Mouse (Mus musculus) heart, embryonic 16.5 days (tissue): ENCODE measurements around the gene Slc23a2. TPM values are rescaled to one million over a fixed set of nuclear protein-coding genes. Genes with fewer than 3 reads are reported as not detected.

ENCODE experiments used
- ATAC-seq: fragments of 200-750 bp; cut with Nextera tagmentation; replicated peaks from 2 replicates; pipeline ENCODE4 v1.8.0; 2017; ENCODE audit warnings: moderate number of reproducible peaks; ENCODE audit not compliant: insufficient read depth, low FRiP score; ENCODE audit errors: extremely low read depth
- H3K27ac ChIP-seq: fragments of 300-500 bp; sonication (generic); 2 replicates; pipeline ENCODE4 v1.5.1; 2014; ENCODE audit warnings: mild to moderate bottlenecking, low read length, control low read depth, moderate library complexity
- H3K27me3 ChIP-seq: fragments of 300-500 bp; sonication (generic); 2 replicates; pipeline ENCODE4 v1.6.1; 2014; ENCODE audit warnings: low read length, mixed read lengths; ENCODE audit not compliant: control insufficient read depth, insufficient read depth
- H3K36me3 ChIP-seq: fragments of 300-500 bp; sonication (generic); 2 replicates; pipeline ENCODE4 v1.6.1; 2014; ENCODE audit not compliant: control insufficient read depth, insufficient read depth
- H3K4me1 ChIP-seq: fragments of 300-500 bp; sonication (generic); 2 replicates; pipeline ENCODE4 v1.6.1; 2014; ENCODE audit warnings: low read length, mixed read lengths; ENCODE audit not compliant: control insufficient read depth, insufficient read depth
- H3K4me2 ChIP-seq: fragments of 300-500 bp; sonication (generic); 2 replicates; pipeline ENCODE4 v1.6.1; 2014; ENCODE audit warnings: low read depth, mild to moderate bottlenecking, control low read depth, low read length
- H3K4me3 ChIP-seq: fragments of 300-500 bp; sonication (generic); 2 replicates; pipeline ENCODE4 v1.5.1; 2014; ENCODE audit warnings: mild to moderate bottlenecking, control low read depth, low read length
- H3K9ac ChIP-seq: fragments of 300-500 bp; sonication (generic); 2 replicates; pipeline ENCODE4 v1.6.1; 2014; ENCODE audit warnings: low read length, control low read depth
- H3K9me3 ChIP-seq: fragments of 300-500 bp; sonication (generic); replicated peaks from 2 replicates; pipeline ENCODE4 v1.6.1; 2016; ENCODE audit warnings: low read length; ENCODE audit not compliant: control insufficient read depth
- WGBS: fragments of 180-500 bp; shearing (Covaris S2); extraction: QIAGEN DNeasy Blood & Tissue Kit; methylation state at CpG from one replicate; pipeline ENCODE4 v1.1.7; 2014; 5-methylcytosine and 5-hydroxymethylcytosine counted together
- polyA plus RNA-seq: library from polyadenylated mRNA; unstranded; fragments of >200 nt; fragmentation: Nextera tagmentation; extraction: Ambion mirVana; gene quantifications from 2 replicates; pipeline ENCODE4 v1.2.1, GENCODE M21; 2015

Gene Slc23a2
- polyA plus RNA-seq, 1 experiment from 2014 or later = 9.5 TPM

GRCm38 (mm10) chr2:132084396-132084795 is 60.5 kb downstream of the Slc23a2 start:
- Histone ChIP-seq H3K9me3 (no peaks in the 10 kb centered on the region), H3K27me3 (no peaks in the 10 kb centered on the region), H3K27ac (no peak overlapping the region), H3K36me3 (peaks cover 6% of the 10 kb centered on the region; the same call in 1 of the 2 replicates), H3K4me2 (no peak overlapping the region), H3K4me3 (no peak overlapping the region), H3K4me1 (peaks cover 6% of the 10 kb centered on the region), H3K9ac (no peak overlapping the region)
- WGBS = 83% methylated on average over 5 of the region's 5 CpGs
- ATAC-seq = no peak

DNA sequence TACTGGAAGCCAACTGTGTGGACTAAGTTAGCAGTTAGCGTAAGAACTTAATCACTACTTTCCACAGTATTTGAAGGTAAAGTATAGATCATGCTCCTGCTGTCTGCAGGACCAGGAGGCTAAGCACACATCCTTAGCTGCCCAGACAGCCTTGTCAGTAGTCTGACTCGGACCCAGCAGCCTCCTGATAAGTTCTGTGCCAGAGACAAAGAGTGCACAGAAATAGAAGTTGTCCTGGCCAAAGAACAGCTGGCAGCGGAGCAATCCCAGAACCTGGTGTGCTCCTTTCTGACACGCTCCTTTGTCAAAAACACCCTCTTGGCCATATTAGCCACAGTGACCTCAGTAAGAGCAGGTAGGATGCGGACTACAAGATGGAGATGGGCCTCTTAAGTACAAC is 65.8 kb downstream of the Slc23a2 start:
- peaks cover 6% of the 10 kb centered on the region for H3K36me3 ChIP-seq
- H3K27ac ChIP-seq = peak overlapping the region; percentile 79
- peak overlapping the region; percentile 8; the same call in 1 of the 2 replicates for H3K4me2 ChIP-seq
- H3K4me3 ChIP-seq = no peak overlapping the region
- H3K4me1 ChIP-seq = peaks cover 26% of the 10 kb centered on the region
- H3K27me3 ChIP-seq = no peaks in the 10 kb centered on the region
- no peaks in the 10 kb centered on the region for H3K9me3 ChIP-seq
- WGBS = 32% methylated on average over 5 of the region's 5 CpGs
- H3K9ac ChIP-seq = no peak overlapping the region
- peak; percentile 85 for ATAC-seq

GRCm38 (mm10) chr2:132073052-132073451 is 71.9 kb downstream of the Slc23a2 start:
- Histone ChIP-seq H3K4me1 (peaks cover 9% of the 10 kb centered on the region), H3K4me2 (no peak overlapping the region), H3K27ac (no peak overlapping the region), H3K36me3 (peaks cover 17% of the 10 kb centered on the region), H3K27me3 (no peaks in the 10 kb centered on the region), H3K9me3 (no peaks in the 10 kb centered on the region), H3K9ac (no peak overlapping the region), H3K4me3 (no peak overlapping the region)
- no peak for ATAC-seq
- 81% methylated on average over 3 of the region's 3 CpGs for WGBS

DNA sequence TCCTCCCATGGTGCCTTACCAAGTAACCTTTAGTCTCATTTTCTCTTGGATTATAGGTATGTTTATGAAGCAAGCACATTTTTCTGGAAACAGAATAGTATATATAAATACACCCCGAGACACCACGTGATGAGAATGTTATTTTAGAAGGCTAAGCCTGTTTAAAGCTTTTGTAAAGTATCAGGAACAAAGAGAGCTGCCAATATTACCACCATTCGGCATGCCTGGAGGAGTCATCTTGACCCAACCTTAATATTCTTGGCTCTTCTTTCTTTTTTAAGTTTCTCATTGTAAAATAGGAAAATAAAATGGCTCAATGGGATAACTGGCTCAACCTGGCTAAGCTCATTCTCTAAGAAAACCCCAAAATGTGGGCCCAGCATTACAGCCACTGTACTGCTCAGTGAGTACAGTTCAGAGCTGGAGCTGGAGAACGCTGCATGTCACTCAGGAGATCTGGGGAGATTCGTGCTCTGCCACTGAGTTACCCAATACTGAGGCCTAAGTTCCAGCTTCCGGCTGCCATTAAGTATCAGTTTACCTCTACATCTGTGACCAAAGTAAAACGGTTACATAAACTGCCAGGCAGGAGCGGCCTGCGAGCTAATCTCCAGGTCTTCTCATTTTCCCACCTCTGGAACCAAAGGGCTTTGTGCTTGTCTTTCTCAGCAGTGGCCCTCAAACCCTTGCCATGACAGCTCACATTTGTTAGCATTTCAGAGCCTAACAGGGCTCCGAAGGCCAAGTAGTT is 74.7 kb downstream of the Slc23a2 start:
- 85% methylated on average over 10 of the region's 10 CpGs for WGBS
- no peak for ATAC-seq
- Histone ChIP-seq H3K4me3 (no peak overlapping the region), H3K27ac (no peak overlapping the region), H3K36me3 (peaks cover 14% of the 10 kb centered on the region), H3K9ac (no peak overlapping the region), H3K4me2 (no peak overlapping the region), H3K27me3 (no peaks in the 10 kb centered on the region), H3K4me1 (no peaks in the 10 kb centered on the region), H3K9me3 (no peaks in the 10 kb centered on the region)

GRCm38 (mm10) chr2:132064185-132064831 is 80.6 kb downstream of the Slc23a2 start:
- Histone ChIP-seq H3K4me3 (no peak overlapping the region), H3K27ac (no peak overlapping the region), H3K9me3 (no peaks in the 10 kb centered on the region), H3K27me3 (no peaks in the 10 kb centered on the region), H3K4me1 (peaks cover 8% of the 10 kb centered on the region; the same call in 1 of the 2 replicates), H3K36me3 (0 out of 2 replicates have a peak, but pooled peaks cover 5% of the 10 kb centered on the region), H3K4me2 (no peak overlapping the region), H3K9ac (no peak overlapping the region)
- WGBS = 52% methylated on average over 11 of the region's 11 CpGs
- peak; percentile 51; the same call in 1 of the 2 replicates for ATAC-seq

DNA sequence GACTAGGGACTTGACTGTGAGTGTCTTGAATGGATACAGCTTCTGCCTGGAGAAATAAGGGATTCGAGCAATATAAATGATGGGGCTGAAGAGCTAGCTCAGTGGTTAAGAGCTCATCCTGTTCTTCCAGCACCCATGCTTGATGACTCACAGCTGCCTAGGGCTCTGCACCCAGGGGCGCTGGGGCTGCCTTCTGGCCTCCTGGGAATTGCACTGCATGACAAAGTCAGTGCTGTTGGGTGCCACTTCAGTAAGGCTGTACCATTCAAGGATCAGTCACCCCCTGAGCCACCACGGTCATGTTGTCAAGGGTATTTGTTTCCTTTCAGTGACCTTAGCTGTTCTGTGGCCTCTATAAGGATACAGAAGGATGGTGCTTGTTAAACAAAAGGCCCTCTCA is 81.1 kb downstream of the Slc23a2 start:
- no peak overlapping the region for H3K4me3 ChIP-seq
- WGBS = 72% methylated on average over 3 of the region's 3 CpGs
- H3K36me3 ChIP-seq = 0 out of 2 replicates have a peak, but pooled peaks cover 5% of the 10 kb centered on the region
- ATAC-seq = peak; percentile 21; the same call in 1 of the 2 replicates
- H3K4me2 ChIP-seq = no peak overlapping the region
- peaks cover 8% of the 10 kb centered on the region; the same call in 1 of the 2 replicates for H3K4me1 ChIP-seq
- H3K27ac ChIP-seq = no peak overlapping the region
- no peak overlapping the region for H3K9ac ChIP-seq
- no peaks in the 10 kb centered on the region for H3K9me3 ChIP-seq
- H3K27me3 ChIP-seq = no peaks in the 10 kb centered on the region

- Histone ChIP-seq H3K4me3 (no peak overlapping the region), H3K9me3 (no peaks in the 10 kb centered on the region), H3K27ac (no peak overlapping the region), H3K9ac (no peak overlapping the region), H3K4me1 (peaks cover 8% of the 10 kb centered on the region; the same call in 1 of the 2 replicates), H3K4me2 (no peak overlapping the region), H3K27me3 (no peaks in the 10 kb centered on the region), H3K36me3 (peaks cover 19% of the 10 kb centered on the region)
- WGBS = 93% methylated on average over 11 of the region's 11 CpGs
- no peak for ATAC-seq
Observed at GRCm38 (mm10) chr2:132061884-132062283, 83.0 kb downstream of the Slc23a2 start.

GRCm38 (mm10) chr2:132059919-132060318 is 85.0 kb downstream of the Slc23a2 start:
- WGBS = 86% methylated on average over 8 of the region's 8 CpGs
- Histone ChIP-seq H3K4me2 (no peak overlapping the region), H3K9me3 (no peaks in the 10 kb centered on the region), H3K36me3 (peaks cover 22% of the 10 kb centered on the region), H3K27me3 (no peaks in the 10 kb centered on the region), H3K27ac (no peak overlapping the region), H3K9ac (no peak overlapping the region), H3K4me1 (peaks cover 22% of the 10 kb centered on the region), H3K4me3 (no peak overlapping the region)
- no peak for ATAC-seq

DNA sequence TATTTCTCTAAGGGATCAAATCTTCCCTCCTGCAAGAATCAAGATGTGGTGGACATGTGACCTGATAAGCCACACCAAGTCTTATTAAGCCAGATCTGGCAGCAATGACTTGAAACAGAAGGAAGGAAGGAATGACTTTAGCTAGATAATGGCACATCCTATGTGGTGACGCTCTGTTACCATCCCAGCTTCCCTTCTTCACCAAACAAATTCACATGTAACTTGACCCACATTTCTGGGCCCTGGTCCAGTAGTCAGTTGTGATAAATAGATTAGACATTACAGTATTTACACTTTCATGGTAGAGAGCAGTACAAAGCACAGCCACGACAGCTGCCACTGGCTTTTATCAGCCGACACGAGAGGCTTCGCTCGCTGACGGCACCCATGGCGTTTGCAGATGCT is 89.6 kb downstream of the Slc23a2 start:
- Histone ChIP-seq H3K4me1 (peaks cover 16% of the 10 kb centered on the region), H3K9me3 (no peaks in the 10 kb centered on the region), H3K4me2 (peak overlapping the region; percentile 11; the same call in 1 of the 2 replicates), H3K9ac (0 out of 2 replicates have a peak overlapping the region, but pooled peaks have one; percentile 4), H3K4me3 (no peak overlapping the region), H3K27me3 (no peaks in the 10 kb centered on the region), H3K27ac (peak overlapping the region; percentile 17; the same call in 1 of the 2 replicates), H3K36me3 (peaks cover 20% of the 10 kb centered on the region)
- ATAC-seq = peak; percentile 78; the same call in 1 of the 2 replicates
- WGBS = 18% methylated on average over 8 of the region's 8 CpGs
